Mouse (Mus musculus) right cerebral cortex, postnatal 36 days (tissue): ENCODE data around the gene Zfp651.

Source experiments
- DNase-seq, 2 experiments: peaks; one replicate each; pipeline ENCODE4 v3.0.0; 2022; ENCODE audit warnings: low spot score in 2 of 2, mixed read lengths in 1 of 2

Gene Zfp651

GRCm38 (mm10) chr9:121762248-121762647, 3.1 kb downstream of the Zfp651 start:
- DNase-seq, result no peak

- no peak for DNase-seq
Measured at GRCm38 (mm10) chr9:121762761-121763160, 3.6 kb downstream of the Zfp651 start.

GRCm38 (mm10) chr9:121763716-121764115, 4.6 kb downstream of the Zfp651 start:
- DNase-seq, result no peak

- no peak for DNase-seq
Measured at GRCm38 (mm10) chr9:121765166-121765855, 6.2 kb downstream of the Zfp651 start.

- no peak for DNase-seq
Measured at GRCm38 (mm10) chr9:121772412-121772811, 13.3 kb downstream of the Zfp651 start.

GRCm38 (mm10) chr9:121775951-121776350, 16.8 kb downstream of the Zfp651 start:
- DNase-seq, result no peak

GRCm38 (mm10) chr9:121776511-121776910, 17.4 kb downstream of the Zfp651 start:
- peak in 1 of 2 experiments; percentile 77 for DNase-seq

GRCm38 (mm10) chr9:121777484-121778065, 18.4 kb downstream of the Zfp651 start, which contains the start of gene Klhl40:
Klhl40 (plus strand) TSS chr9:121777607.
- DNase-seq, result peak; percentile 63 to 71

GRCm38 (mm10) chr9:121778066-121778624, 19.0 kb downstream of the Zfp651 start:
- peak; percentile 85 for DNase-seq

GRCm38 (mm10) chr9:121784801-121785200, 25.7 kb downstream of the Zfp651 start:
- DNase-seq, result no peak

GRCm38 (mm10) chr9:121785261-121785660, 26.1 kb downstream of the Zfp651 start:
- no peak for DNase-seq

GRCm38 (mm10) chr9:121786359-121786758, 27.2 kb downstream of the Zfp651 start:
- no peak for DNase-seq

GRCm38 (mm10) chr9:121791206-121791605, 32.1 kb downstream of the Zfp651 start:
- DNase-seq, result no peak

GRCm38 (mm10) chr9:121791757-121792521, 32.8 kb downstream of the Zfp651 start, which contains the start of gene Hhatl:
Hhatl (minus strand) TSS chr9:121792507.
- no peak for DNase-seq

GRCm38 (mm10) chr9:121794972-121795539, 35.9 kb downstream of the Zfp651 start:
- no peak for DNase-seq

GRCm38 (mm10) chr9:121797722-121798121, 38.6 kb downstream of the Zfp651 start:
- no peak for DNase-seq

GRCm38 (mm10) chr9:121798887-121799520, 39.9 kb downstream of the Zfp651 start:
- DNase-seq, result no peak

GRCm38 (mm10) chr9:121802747-121803146, 43.6 kb downstream of the Zfp651 start:
- DNase-seq, result no peak

- DNase-seq, result no peak
Measured at GRCm38 (mm10) chr9:121807546-121807945, 48.4 kb downstream of the Zfp651 start.

GRCm38 (mm10) chr9:121807947-121808346, 48.8 kb downstream of the Zfp651 start:
- DNase-seq, result no peak

GRCm38 (mm10) chr9:121808511-121808910, 49.4 kb downstream of the Zfp651 start:
- DNase-seq, result no peak
